Mouse (Mus musculus) embryonic facial prominence, embryonic 11.5 days (tissue): ENCODE data around the gene Rhou. TPM values are rescaled to one million over a fixed set of nuclear protein-coding genes. Genes with fewer than 3 reads are reported as not detected.
"Not testable (repeated sequence)": the region's sequence is repeated elsewhere in the genome, so short reads cannot be mapped to it uniquely, and the experiment has no call there.

Experiments
- ATAC-seq: fragments of 200-750 bp; cut with Nextera tagmentation; replicated peaks from 2 replicates; pipeline ENCODE4 v1.8.0; 2017; ENCODE audit warnings: low read depth; ENCODE audit not compliant: insufficient number of reproducible peaks, low FRiP score, low TSS enrichment
- DNase-seq: peaks from one replicate; pipeline ENCODE4 v3.0.0-alpha.2; 2015; ENCODE audit warnings: low spot score
- H3K27ac ChIP-seq: fragments of 300-500 bp; sonication (generic); replicated peaks from 2 replicates; pipeline ENCODE4 v1.5.1; 2014; ENCODE audit warnings: mild to moderate bottlenecking, low read depth, low read length, control low read depth
- H3K27me3 ChIP-seq: fragments of 300-500 bp; sonication (generic); 2 replicates; pipeline ENCODE4 v1.6.1; 2014; ENCODE audit warnings: mild to moderate bottlenecking, low read length, moderate library complexity, mixed read lengths; ENCODE audit not compliant: control insufficient read depth, insufficient read depth
- H3K36me3 ChIP-seq: fragments of 300-500 bp; sonication (generic); replicated peaks from 2 replicates; pipeline ENCODE4 v1.6.1; 2014; ENCODE audit warnings: low read depth, mild to moderate bottlenecking, low read length, moderate library complexity, mixed read lengths; ENCODE audit not compliant: control insufficient read depth, insufficient read depth
- H3K4me1 ChIP-seq: fragments of 300-500 bp; sonication (generic); 2 replicates; pipeline ENCODE4 v1.6.1; 2014; ENCODE audit warnings: low read length, mixed read lengths; ENCODE audit not compliant: control insufficient read depth, insufficient read depth
- H3K4me2 ChIP-seq: fragments of 300-500 bp; sonication (generic); 2 replicates; pipeline ENCODE4 v1.6.1; 2014; ENCODE audit warnings: low read depth, mild to moderate bottlenecking, control low read depth, low read length, moderate library complexity
- H3K4me3 ChIP-seq: fragments of 300-500 bp; sonication (generic); 2 replicates; pipeline ENCODE4 v1.5.1; 2014; ENCODE audit warnings: low read depth, low read length, control low read depth
- H3K9ac ChIP-seq: fragments of 300-500 bp; sonication (generic); replicated peaks from 2 replicates; pipeline ENCODE4 v1.6.1; 2014; ENCODE audit warnings: mild to moderate bottlenecking, control low read depth, low read length
- H3K9me3 ChIP-seq: fragments of 300-500 bp; sonication (generic); replicated peaks from 2 replicates; pipeline ENCODE4 v1.6.1; 2016; ENCODE audit warnings: mild to moderate bottlenecking, low read length, inconsistent platforms, mixed read lengths; ENCODE audit not compliant: control insufficient read depth
- WGBS: fragments of 180-500 bp; shearing (Covaris S2); extraction: QIAGEN DNeasy Blood & Tissue Kit; methylation state at CpG from one replicate; pipeline ENCODE4 v1.1.7; 2014; 5-methylcytosine and 5-hydroxymethylcytosine counted together
- polyA plus RNA-seq: library from polyadenylated mRNA; unstranded; fragments of >200 nt; fragmentation: Nextera tagmentation; extraction: Ambion mirVana; gene quantifications from 2 replicates; pipeline ENCODE4 v1.2.1, GENCODE M21; 2014

Gene Rhou
- polyA plus RNA-seq = 8.9 and 11.2 TPM in 2 replicates

DNA sequence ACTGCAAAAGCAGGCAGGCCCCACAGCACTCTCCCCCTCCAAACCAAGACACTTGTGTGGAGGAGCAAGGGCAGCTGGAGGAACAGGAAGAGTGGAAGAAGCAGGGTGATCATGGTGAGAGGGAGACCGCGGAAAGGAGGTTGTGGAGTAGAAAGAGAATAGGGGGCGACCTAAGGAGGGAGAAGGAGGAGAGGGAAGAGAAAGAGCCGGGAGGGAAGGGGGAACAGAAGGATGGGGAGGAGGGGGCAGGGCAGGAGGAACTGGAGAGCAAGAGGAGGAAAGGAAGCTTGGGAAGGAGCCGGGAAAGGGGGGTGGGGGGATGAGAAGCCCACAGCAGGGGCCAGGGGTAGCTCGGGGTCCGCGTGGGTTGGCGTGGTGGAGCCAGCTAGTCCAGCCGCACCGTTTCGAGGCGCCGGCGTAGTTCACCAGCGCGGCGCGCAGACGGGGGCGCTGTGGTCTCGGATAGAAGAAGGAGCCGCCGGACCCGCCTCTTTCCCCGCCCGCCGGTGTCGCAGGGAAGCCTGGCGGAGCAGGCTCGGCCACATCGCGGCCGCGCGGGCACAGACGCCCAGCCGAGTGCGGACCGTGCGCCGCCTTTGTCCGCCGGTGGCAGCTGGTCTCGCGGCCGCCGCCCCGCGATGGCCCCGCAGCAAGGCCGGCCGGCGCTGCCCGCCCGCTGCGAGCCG, at the start of gene Rhou:
Gene Rhou, plus strand, starts transcription at position 622 of the 686 bp plus-strand sequence.
- H3K9me3 ChIP-seq = no peaks in the 10 kb centered on the region
- WGBS = under 1% methylated on average over 47 of the region's 58 CpGs

DNA sequence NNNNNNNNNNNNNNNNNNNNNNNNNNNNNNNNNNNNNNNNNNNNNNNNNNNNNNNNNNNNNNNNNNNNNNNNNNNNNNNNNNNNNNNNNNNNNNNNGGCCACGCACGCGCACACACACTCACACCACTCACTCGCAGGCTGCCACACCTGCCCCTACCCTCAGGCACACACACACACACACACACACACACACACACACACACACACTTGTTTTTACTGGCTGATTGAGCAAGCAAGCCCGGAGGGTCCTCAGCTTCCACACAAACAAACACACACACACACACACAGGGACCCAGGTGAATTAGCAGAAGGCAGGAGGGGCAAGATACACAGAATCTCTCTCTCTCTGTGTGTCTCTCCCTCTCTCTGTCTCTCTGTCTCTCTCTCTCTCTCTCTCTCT, 41.1 kb upstream of the Rhou start:
- H3K27me3 ChIP-seq, H3K4me1 ChIP-seq, ATAC-seq, H3K9me3 ChIP-seq, H3K27ac ChIP-seq, H3K9ac ChIP-seq, H3K36me3 ChIP-seq, H3K4me2 ChIP-seq, DNase-seq, H3K4me3 ChIP-seq: not testable (repeated sequence)
- WGBS = 86% methylated on average over 1 of the region's 5 CpGs

More for the DNA sequence above, at the start of gene Rhou:
- peak within 1 kb of the TSS; percentile 70 for H3K4me3 ChIP-seq
- H3K36me3 ChIP-seq = no peaks in the 10 kb centered on the region
- peak within 1 kb of the TSS; percentile 82 for H3K27ac ChIP-seq
- no peaks in the 10 kb centered on the region for H3K27me3 ChIP-seq
- peak; percentile 80 for ATAC-seq
- no peaks in the 10 kb centered on the region for H3K4me1 ChIP-seq
- DNase-seq = peak; percentile 96
- H3K9ac ChIP-seq = peak within 1 kb of the TSS; percentile 92
- H3K4me2 ChIP-seq = peak within 1 kb of the TSS; percentile 66

DNA sequence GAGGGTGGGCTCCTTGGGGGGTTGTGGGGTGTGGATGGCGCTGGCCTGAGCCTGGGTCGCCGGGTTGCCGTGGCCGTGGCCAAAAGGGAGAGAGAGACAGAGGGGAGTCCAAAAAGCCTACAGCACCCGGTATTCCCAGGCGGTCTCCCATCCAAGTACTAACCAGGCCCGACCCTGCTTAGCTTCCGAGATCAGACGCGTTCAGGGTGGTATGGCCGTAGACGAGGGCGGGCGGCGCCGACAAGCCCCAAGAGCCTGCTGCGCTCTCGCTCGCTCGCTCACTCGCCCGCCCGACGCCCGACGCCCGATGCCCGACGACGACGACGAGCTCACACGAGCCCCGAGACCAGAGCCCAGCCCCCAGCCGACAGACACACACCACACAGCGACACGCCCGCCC, 30.2 kb upstream of the Rhou start:
- not testable (repeated sequence) for ATAC-seq
- WGBS = no CpG with 5 or more reads among the region's 39 CpGs

DNA sequence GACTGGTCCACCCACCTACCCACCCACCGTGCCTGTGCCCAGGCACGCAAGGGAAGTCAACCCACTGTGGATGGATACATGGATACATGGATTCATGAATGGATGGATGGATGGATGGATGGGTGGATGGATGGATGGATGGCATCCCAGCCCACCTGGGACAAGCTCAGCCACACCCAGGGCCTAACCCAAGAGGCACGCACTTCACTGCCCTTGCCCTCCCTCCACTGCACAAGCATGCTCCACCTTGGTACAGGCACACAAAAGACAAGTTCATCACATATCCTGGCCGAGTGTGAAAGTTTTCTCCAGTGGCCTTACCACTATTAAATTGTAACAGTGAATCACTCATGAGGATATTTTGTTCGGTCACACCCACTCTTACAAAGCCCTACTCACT, 29.5 kb upstream of the Rhou start:
- Histone ChIP-seq H3K4me3 (no peak overlapping the region), H3K27me3 (peaks cover 8% of the 10 kb centered on the region), H3K4me1 (no peaks in the 10 kb centered on the region), H3K9me3 (no peaks in the 10 kb centered on the region), H3K27ac (no peak overlapping the region), H3K36me3 (no peaks in the 10 kb centered on the region), H3K4me2 (no peak overlapping the region), H3K9ac (no peak overlapping the region)
- no peak for DNase-seq
- 68% methylated on average over 2 of the region's 5 CpGs for WGBS
- no peak for ATAC-seq

More for the DNA sequence above, 30.2 kb upstream of the Rhou start:
- not testable (repeated sequence) for H3K36me3 ChIP-seq, H3K27ac ChIP-seq, H3K4me1 ChIP-seq, H3K4me2 ChIP-seq, H3K4me3 ChIP-seq, H3K9me3 ChIP-seq, H3K9ac ChIP-seq, DNase-seq
- peaks cover 11% of the 10 kb centered on the region for H3K27me3 ChIP-seq

DNA sequence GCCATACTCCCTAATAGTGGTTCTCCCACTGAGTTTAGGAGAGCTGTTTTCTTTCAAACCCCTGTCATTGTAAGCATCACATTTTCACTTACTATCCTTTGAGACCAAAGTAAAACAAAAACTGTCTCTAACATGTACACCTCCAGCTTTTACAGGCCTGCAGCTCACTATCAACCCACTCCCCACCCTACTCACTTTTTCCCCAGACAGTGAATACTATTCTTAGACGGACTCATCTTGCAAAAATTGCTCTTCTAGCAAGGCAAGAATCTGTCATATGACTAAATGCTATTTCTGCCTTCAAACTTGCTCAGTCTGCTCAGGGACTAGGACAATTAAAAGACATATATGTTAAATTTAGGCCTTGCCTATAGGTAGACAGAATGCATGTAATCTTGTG, 29.0 kb upstream of the Rhou start:
- no peaks in the 10 kb centered on the region for H3K9me3 ChIP-seq
- H3K27ac ChIP-seq = no peak overlapping the region
- peaks cover 8% of the 10 kb centered on the region for H3K27me3 ChIP-seq
- H3K36me3 ChIP-seq = no peaks in the 10 kb centered on the region
- H3K9ac ChIP-seq = no peak overlapping the region
- no peak for DNase-seq
- H3K4me2 ChIP-seq = no peak overlapping the region
- H3K4me3 ChIP-seq = no peak overlapping the region
- no peak for ATAC-seq
- H3K4me1 ChIP-seq = no peaks in the 10 kb centered on the region
- WGBS = 44% methylated on average over 1 of the region's 1 CpGs

DNA sequence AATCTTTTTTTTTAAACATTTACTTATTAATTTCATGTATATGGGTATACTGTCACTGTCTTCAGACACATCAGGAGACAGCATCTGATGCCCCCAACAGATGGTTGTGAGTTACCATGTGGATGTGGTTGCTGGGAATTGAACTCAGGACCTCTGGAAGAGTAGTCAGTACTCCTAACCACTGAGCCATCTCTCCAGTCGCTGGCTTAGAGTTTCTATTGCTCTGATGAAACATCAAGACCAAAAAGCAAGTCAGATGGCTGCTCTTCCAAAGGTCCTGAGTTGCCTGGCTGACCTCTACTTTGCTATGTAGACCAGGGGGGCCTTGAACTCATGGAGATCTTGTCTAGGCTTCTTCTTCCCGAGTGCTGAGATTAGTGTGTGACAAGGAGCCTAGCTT, 28.0 kb upstream of the Rhou start:
- no peak for DNase-seq
- peaks cover 8% of the 10 kb centered on the region for H3K27me3 ChIP-seq

DNA sequence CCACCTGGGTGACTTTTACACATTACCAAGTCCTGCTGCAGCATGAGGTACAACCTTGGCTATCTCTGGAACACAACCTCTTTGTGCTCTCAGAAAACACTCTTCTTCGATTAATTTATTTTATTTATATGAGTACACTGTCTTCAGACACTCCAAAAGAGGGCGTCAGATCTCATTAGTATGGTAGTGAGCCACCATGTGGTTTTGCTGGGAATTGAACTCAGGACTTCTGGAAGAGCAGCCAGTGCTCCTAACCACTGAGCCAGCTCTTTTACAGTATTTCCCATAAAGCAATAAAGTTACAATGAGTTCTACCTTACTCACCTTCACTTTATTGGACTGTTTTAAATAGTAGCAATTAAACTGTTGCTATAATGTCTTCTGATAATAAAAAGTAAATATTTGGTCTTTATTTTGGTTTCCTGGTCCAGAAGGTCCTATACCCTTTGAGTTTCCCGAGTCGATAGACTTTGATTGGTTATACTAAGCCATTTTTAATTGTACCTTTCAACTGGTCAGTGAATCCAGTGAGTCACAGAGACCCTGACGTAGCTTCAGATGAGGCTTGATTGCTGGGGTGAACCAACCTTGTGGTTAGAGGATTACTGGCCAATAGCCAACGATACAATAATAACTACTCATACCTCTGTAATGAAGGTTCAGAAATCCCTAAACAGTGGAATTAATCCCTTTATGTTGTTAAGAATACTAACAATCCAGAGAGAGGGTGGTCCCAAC, 26.1 kb upstream of the Rhou start:
- WGBS = 63% methylated on average over 6 of the region's 6 CpGs
- H3K4me1 ChIP-seq = no peaks in the 10 kb centered on the region
- H3K36me3 ChIP-seq = no peaks in the 10 kb centered on the region
- no peak overlapping the region for H3K9ac ChIP-seq
- H3K4me2 ChIP-seq = no peak overlapping the region
- no peak overlapping the region for H3K27ac ChIP-seq
- peaks cover 8% of the 10 kb centered on the region for H3K27me3 ChIP-seq
- no peak overlapping the region for H3K4me3 ChIP-seq
- H3K9me3 ChIP-seq = no peaks in the 10 kb centered on the region
- ATAC-seq (no peak), DNase-seq (no peak)

More for the DNA sequence above, 28.0 kb upstream of the Rhou start:
- Histone ChIP-seq H3K9ac (no peak overlapping the region), H3K27ac (no peak overlapping the region), H3K4me2 (no peak overlapping the region), H3K4me1 (no peaks in the 10 kb centered on the region), H3K36me3 (no peaks in the 10 kb centered on the region), H3K9me3 (no peaks in the 10 kb centered on the region), H3K4me3 (no peak overlapping the region)
- 29% methylated on average over 2 of the region's 2 CpGs for WGBS
- no peak for ATAC-seq
